Mouse (Mus musculus): ENCODE measurements around the gene Cnnm3. TPM values are rescaled to one million over a fixed set of nuclear protein-coding genes. Genes with fewer than 3 reads are reported as not detected.

Gene Cnnm3
- polyA plus RNA-seq, 1 experiment: 1.0 TPM

GRCm38 (mm10) chr1:36556553-36557456 lies 45.1 kb downstream of the Cnnm3 start:
- H3K4me3 ChIP-seq (replicated peaks): peak overlapping the region; percentile 55

GRCm38 (mm10) chr1:36557457-36558011 lies 45.9 kb downstream of the Cnnm3 start:
- H3K27me3 ChIP-seq (ENCODE audit: control insufficient read depth): peaks cover 90% of the 10 kb centered on the region
- peak overlapping the region; percentile 55 for H3K4me3 ChIP-seq (replicated peaks)
- peaks cover 3% of the 10 kb centered on the region; the same call in 1 of the 2 replicates for H3K36me3 ChIP-seq (ENCODE audit: control insufficient read depth)
- no peaks in the 10 kb centered on the region; the same call in 1 of the 2 replicates for H3K9me3 ChIP-seq (ENCODE audit: control insufficient read depth, low read length)
- peaks cover 15% of the 10 kb centered on the region for H3K4me1 ChIP-seq (ENCODE audit: control insufficient read depth)
- TF ChIP-seq GATA1 (IDR thresholded peaks at IDR 0.05; ENCODE audit: low read length) (no peak), TAL1 (IDR thresholded peaks at IDR 0.05; ENCODE audit: low read length) (no peak)

More at GRCm38 (mm10) chr1:36556553-36557456, 45.1 kb downstream of the Cnnm3 start:
- TF ChIP-seq GATA1 (IDR thresholded peaks at IDR 0.05; ENCODE audit: low read length) (no peak), TAL1 (IDR thresholded peaks at IDR 0.05; ENCODE audit: low read length) (no peak)
- H3K9me3 ChIP-seq (ENCODE audit: control insufficient read depth, low read length): no peaks in the 10 kb centered on the region; the same call in 1 of the 2 replicates
- H3K27me3 ChIP-seq (ENCODE audit: control insufficient read depth): peaks cover 88% of the 10 kb centered on the region
- peaks cover 15% of the 10 kb centered on the region for H3K4me1 ChIP-seq (ENCODE audit: control insufficient read depth)
- H3K36me3 ChIP-seq (ENCODE audit: control insufficient read depth): peaks cover 5% of the 10 kb centered on the region; the same call in 1 of the 2 replicates

GRCm38 (mm10) chr1:36558031-36558993 lies 46.6 kb downstream of the Cnnm3 start, which contains the start of gene Sema4c:
Gene Sema4c, minus strand, starts transcription at chr1:36558349.
- no peaks in the 10 kb centered on the region; the same call in 1 of the 2 replicates for H3K9me3 ChIP-seq (ENCODE audit: control insufficient read depth, low read length)
- H3K4me3 ChIP-seq (replicated peaks): peak within 1 kb of the TSS; percentile 55
- no peaks in the 10 kb centered on the region; the same call in 1 of the 2 replicates for H3K36me3 ChIP-seq (ENCODE audit: control insufficient read depth)
- peaks cover 22% of the 10 kb centered on the region for H3K4me1 ChIP-seq (ENCODE audit: control insufficient read depth)
- TF ChIP-seq GATA1 (IDR thresholded peaks at IDR 0.05; ENCODE audit: low read length): no peak
- no peak for TF ChIP-seq TAL1 (IDR thresholded peaks at IDR 0.05; ENCODE audit: low read length)
- H3K27me3 ChIP-seq (ENCODE audit: control insufficient read depth): peaks cover 90% of the 10 kb centered on the region

- peaks cover 83% of the 10 kb centered on the region for H3K27me3 ChIP-seq (ENCODE audit: control insufficient read depth)
- no peaks in the 10 kb centered on the region; the same call in 1 of the 2 replicates for H3K9me3 ChIP-seq (ENCODE audit: control insufficient read depth, low read length)
- TF ChIP-seq GATA1 (IDR thresholded peaks at IDR 0.05; ENCODE audit: low read length) (no peak), TAL1 (IDR thresholded peaks at IDR 0.05; ENCODE audit: low read length) (no peak)
- H3K36me3 ChIP-seq (ENCODE audit: control insufficient read depth): no peaks in the 10 kb centered on the region; the same call in 1 of the 2 replicates
- no peak overlapping the region for H3K4me3 ChIP-seq (replicated peaks)
- H3K4me1 ChIP-seq (ENCODE audit: control insufficient read depth): peaks cover 22% of the 10 kb centered on the region
Measured at GRCm38 (mm10) chr1:36559256-36559655, 47.6 kb downstream of the Cnnm3 start.

GRCm38 (mm10) chr1:36559888-36560287 lies 48.2 kb downstream of the Cnnm3 start:
- no peak for TF ChIP-seq GATA1 (IDR thresholded peaks at IDR 0.05; ENCODE audit: low read length)
- TF ChIP-seq TAL1 (IDR thresholded peaks at IDR 0.05; ENCODE audit: low read length): no peak
- Histone ChIP-seq H3K4me3 (replicated peaks) (no peak overlapping the region), H3K27me3 (ENCODE audit: control insufficient read depth) (peaks cover 78% of the 10 kb centered on the region), H3K9me3 (ENCODE audit: control insufficient read depth, low read length) (no peaks in the 10 kb centered on the region; the same call in 1 of the 2 replicates), H3K36me3 (ENCODE audit: control insufficient read depth) (no peaks in the 10 kb centered on the region; the same call in 1 of the 2 replicates), H3K4me1 (ENCODE audit: control insufficient read depth) (peaks cover 22% of the 10 kb centered on the region)

GRCm38 (mm10) chr1:36560903-36561302 lies 49.2 kb downstream of the Cnnm3 start:
- Histone ChIP-seq H3K27me3 (ENCODE audit: control insufficient read depth) (peaks cover 67% of the 10 kb centered on the region), H3K4me3 (replicated peaks) (no peak overlapping the region), H3K9me3 (ENCODE audit: control insufficient read depth, low read length) (no peaks in the 10 kb centered on the region; the same call in 1 of the 2 replicates), H3K4me1 (ENCODE audit: control insufficient read depth) (peaks cover 22% of the 10 kb centered on the region), H3K36me3 (ENCODE audit: control insufficient read depth) (no peaks in the 10 kb centered on the region)
- TF ChIP-seq GATA1 (IDR thresholded peaks at IDR 0.05; ENCODE audit: low read length): no peak
- no peak for TF ChIP-seq TAL1 (IDR thresholded peaks at IDR 0.05; ENCODE audit: low read length)

- Histone ChIP-seq H3K4me3 (replicated peaks) (no peak overlapping the region), H3K4me1 (ENCODE audit: control insufficient read depth) (peaks cover 14% of the 10 kb centered on the region), H3K9me3 (ENCODE audit: control insufficient read depth, low read length) (no peaks in the 10 kb centered on the region), H3K36me3 (ENCODE audit: control insufficient read depth) (no peaks in the 10 kb centered on the region), H3K27me3 (ENCODE audit: control insufficient read depth) (peaks cover 53% of the 10 kb centered on the region)
- no peak for TF ChIP-seq GATA1 (IDR thresholded peaks at IDR 0.05; ENCODE audit: low read length)
- no peak for TF ChIP-seq TAL1 (IDR thresholded peaks at IDR 0.05; ENCODE audit: low read length)
Measured at GRCm38 (mm10) chr1:36562388-36562787, 50.7 kb downstream of the Cnnm3 start.

GRCm38 (mm10) chr1:36563197-36563596 lies 51.5 kb downstream of the Cnnm3 start:
- Histone ChIP-seq H3K27me3 (ENCODE audit: control insufficient read depth) (peaks cover 44% of the 10 kb centered on the region), H3K4me3 (replicated peaks) (no peak overlapping the region), H3K4me1 (ENCODE audit: control insufficient read depth) (peaks cover 7% of the 10 kb centered on the region), H3K9me3 (ENCODE audit: control insufficient read depth, low read length) (no peaks in the 10 kb centered on the region), H3K36me3 (ENCODE audit: control insufficient read depth) (no peaks in the 10 kb centered on the region)
- TF ChIP-seq GATA1 (IDR thresholded peaks at IDR 0.05; ENCODE audit: low read length) (no peak), TAL1 (IDR thresholded peaks at IDR 0.05; ENCODE audit: low read length) (no peak)

Data from erythroblast, embryonic 14.5 days (primary cell).